Comparison of ENCODE assay signal across 31 mouse cellular contexts in genomic region chr2:87393605-87394004, GRCm38 (mm10). TPM values are rescaled to one million over a fixed set of nuclear protein-coding genes. Genes with fewer than 3 reads are reported as not detected.
DNase-seq lines count a peak whose midpoint lies in the region; ATAC-seq lines count a peak whose summit lies in the region.
"Not testable (repeated sequence)": the region's sequence is repeated elsewhere in the genome, so short reads cannot be mapped to it uniquely, and the experiment has no call there.
"Had no signal": no experiment of that assay in that cellular context is flagged by ENCODE, and none has a peak within 500 bp of the region (broad histone marks: within the 10 kb centered on the region; RNA-seq: fewer than 3 reads in every experiment).

No protein-coding gene starts in this region.

- not testable (repeated sequence) for H3K4me2 ChIP-seq in forebrain, embryonic 11.5 days (ENCODE audit: low read depth, low read length, severe bottlenecking); hindbrain, embryonic 12.5 days (replicated peaks); kidney, embryonic 14.5 days (replicated peaks; ENCODE audit: low read depth, low read length); limb, embryonic 13.5 days (replicated peaks); midbrain, embryonic 13.5 days (replicated peaks)

- H3K9me3 ChIP-seq in forebrain, embryonic 11.5 days (ENCODE audit: control insufficient read depth, low read length); hindbrain, embryonic 12.5 days (replicated peaks); kidney, embryonic 14.5 days (ENCODE audit: control insufficient read depth, low read length); limb, embryonic 13.5 days; midbrain, embryonic 13.5 days: not testable (repeated sequence)

- peak; percentile 56 for ATAC-seq in CD4-positive, CD25-positive, alpha-beta regulatory T cell, adult 4 months
- 0 out of 2 replicates have a peak, but pooled peaks have one; percentile 36 for ATAC-seq in forebrain, embryonic 11.5 days (replicated peaks; ENCODE audit: low FRiP score)
- peak; percentile 27; the same call in 1 of the 2 replicates for ATAC-seq in granulocyte monocyte progenitor cell, adult 5-6 weeks (replicated peaks; ENCODE audit: poor library complexity, severe bottlenecking)
- peak; percentile 38; the same call in 1 of the 2 replicates for ATAC-seq in hindbrain, embryonic 12.5 days (ENCODE audit: low FRiP score)
- 0 out of 2 replicates have a peak, but pooled peaks have one; percentile 28 for ATAC-seq in kidney, embryonic 14.5 days (ENCODE audit: low FRiP score, low TSS enrichment)
- ATAC-seq in limb, embryonic 13.5 days (ENCODE audit: low FRiP score, low read depth): peak; percentile 28; the same call in 1 of the 2 replicates
- peak; percentile 50; the same call in 1 of the 2 replicates for ATAC-seq in midbrain, embryonic 13.5 days

- WGBS in forebrain, embryonic 11.5 days: 84% methylated on average over 4 of the region's 5 CpGs
- WGBS in hindbrain, embryonic 12.5 days: 89% methylated on average over 5 of the region's 5 CpGs
- WGBS in kidney, embryonic 14.5 days: 91% methylated on average over 5 of the region's 5 CpGs
- 89% methylated on average over 5 of the region's 5 CpGs for WGBS in limb, embryonic 13.5 days
- 93% methylated on average over 5 of the region's 5 CpGs for WGBS in midbrain, embryonic 13.5 days

- H3K27me3 ChIP-seq in forebrain, embryonic 11.5 days (ENCODE audit: control insufficient read depth, insufficient read depth, low read length); hindbrain, embryonic 12.5 days; kidney, embryonic 14.5 days (ENCODE audit: control insufficient read depth, insufficient read depth, low read length); limb, embryonic 13.5 days; midbrain, embryonic 13.5 days: not testable (repeated sequence)

- not testable (repeated sequence) for DNase-seq in forebrain, embryonic 11.5 days (ENCODE audit: low spot score)

- not testable (repeated sequence) for H3K9ac ChIP-seq in forebrain, embryonic 11.5 days (ENCODE audit: low read length); hindbrain, embryonic 12.5 days; kidney, embryonic 14.5 days (ENCODE audit: low read depth, low read length); limb, embryonic 13.5 days; midbrain, embryonic 13.5 days (replicated peaks)

- not testable (repeated sequence) for H3K4me3 ChIP-seq in forebrain, embryonic 11.5 days (ENCODE audit: low read depth, low read length); hindbrain, embryonic 12.5 days; kidney, embryonic 14.5 days (ENCODE audit: low read length); limb, embryonic 13.5 days; midbrain, embryonic 13.5 days (replicated peaks)

- not testable (repeated sequence) for H3K27ac ChIP-seq in forebrain, embryonic 11.5 days (ENCODE audit: low read depth, low read length); hindbrain, embryonic 12.5 days; kidney, embryonic 14.5 days (ENCODE audit: low read depth, low read length); limb, embryonic 13.5 days; midbrain, embryonic 13.5 days

- H3K36me3 ChIP-seq in forebrain, embryonic 11.5 days (ENCODE audit: control insufficient read depth, insufficient read depth, low read length); hindbrain, embryonic 12.5 days; kidney, embryonic 14.5 days (ENCODE audit: control insufficient read depth, insufficient read depth, low read length); limb, embryonic 13.5 days; midbrain, embryonic 13.5 days: not testable (repeated sequence)

- H3K4me1 ChIP-seq in forebrain, embryonic 11.5 days (replicated peaks; ENCODE audit: control insufficient read depth, insufficient read depth, low read length); hindbrain, embryonic 12.5 days; kidney, embryonic 14.5 days (ENCODE audit: control insufficient read depth, insufficient read depth, low read length); limb, embryonic 13.5 days; midbrain, embryonic 13.5 days (replicated peaks): not testable (repeated sequence)

RNA-seq across cellular contexts. Expression of gene Olfr1122, which starts 8.0 kb away (rescaled TPM):
- not detected for polyA plus RNA-seq in CD4-positive, CD25-positive, alpha-beta regulatory T cell, adult 4 months (2017; shearing (Covaris generic))
- polyA plus RNA-seq in forebrain, embryonic 11.5 days (2014; fragmentation: Nextera tagmentation; extraction: Ambion mirVana): not detected in 2 replicates
- total RNA-seq in granulocyte monocyte progenitor cell, adult 5-6 weeks (2014; fragmentation: Nextera tagmentation): not detected in 2 replicates
- total RNA-seq in granulocyte monocyte progenitor cell, adult 5-6 weeks (2017): not detected in 2 replicates
- not detected in 2 replicates for polyA plus RNA-seq in hindbrain, embryonic 12.5 days (2016; fragmentation: Nextera tagmentation; extraction: Ambion mirVana)
- not detected in 2 replicates for polyA plus RNA-seq in kidney, embryonic 14.5 days (2014; fragmentation: Nextera tagmentation; extraction: Ambion mirVana)
- polyA plus RNA-seq in limb, embryonic 13.5 days (2015; fragmentation: Nextera tagmentation; extraction: Ambion mirVana): not detected in 2 replicates
- polyA plus RNA-seq in midbrain, embryonic 13.5 days (2015; fragmentation: Nextera tagmentation; extraction: Ambion mirVana): not detected in 2 replicates
- total RNA-seq: adrenal gland, postnatal 14 days; gastrocnemius, postnatal 25 days; heart, adult 18-20 months; heart, postnatal 14 days; left cerebral cortex, postnatal 10 days; megakaryocyte, adult 5-6 weeks; MEL had no signal
- polyA plus RNA-seq: C2C12; embryonic facial prominence, embryonic 12.5 days; forebrain, embryonic 10.5 days; heart, embryonic 12.5 days; hindbrain, embryonic 10.5 days; intestine, embryonic 14.5 days; kidney, postnatal 0 days; limb, embryonic 10.5 days; liver, embryonic 11.5 days; liver, embryonic 16.5 days; lung, embryonic 15.5 days; midbrain, embryonic 16.5 days; neural tube, embryonic 11.5 days; Patski; spleen, adult 2 months; stomach, postnatal 0 days had no signal

RNA-seq across cellular contexts. Expression of gene Olfr1123, which starts 22.8 kb away (rescaled TPM):
- polyA plus RNA-seq in CD4-positive, CD25-positive, alpha-beta regulatory T cell, adult 4 months (2017; shearing (Covaris generic)): not detected
- polyA plus RNA-seq in forebrain, embryonic 11.5 days (2014; fragmentation: Nextera tagmentation; extraction: Ambion mirVana): not detected in 2 replicates
- not detected in 2 replicates for total RNA-seq in granulocyte monocyte progenitor cell, adult 5-6 weeks (2014; fragmentation: Nextera tagmentation)
- not detected in 2 replicates for total RNA-seq in granulocyte monocyte progenitor cell, adult 5-6 weeks (2017)
- polyA plus RNA-seq in hindbrain, embryonic 12.5 days (2016; fragmentation: Nextera tagmentation; extraction: Ambion mirVana): not detected in 2 replicates
- polyA plus RNA-seq in kidney, embryonic 14.5 days (2014; fragmentation: Nextera tagmentation; extraction: Ambion mirVana): not detected in 2 replicates
- polyA plus RNA-seq in limb, embryonic 13.5 days (2015; fragmentation: Nextera tagmentation; extraction: Ambion mirVana): not detected in 2 replicates
- polyA plus RNA-seq in midbrain, embryonic 13.5 days (2015; fragmentation: Nextera tagmentation; extraction: Ambion mirVana): not detected in 2 replicates
- total RNA-seq: adrenal gland, postnatal 14 days; gastrocnemius, adult 18-20 months; gastrocnemius, postnatal 25 days; heart, adult 18-20 months; heart, postnatal 14 days; left cerebral cortex, postnatal 10 days; megakaryocyte, adult 5-6 weeks; MEL had no signal
- polyA plus RNA-seq: C2C12; embryonic facial prominence, embryonic 12.5 days; forebrain, embryonic 10.5 days; heart, embryonic 12.5 days; hindbrain, embryonic 10.5 days; intestine, embryonic 14.5 days; kidney, postnatal 0 days; limb, embryonic 10.5 days; liver, embryonic 11.5 days; liver, embryonic 16.5 days; lung, embryonic 15.5 days; midbrain, embryonic 16.5 days; neural tube, embryonic 11.5 days; Patski; spleen, adult 2 months; stomach, postnatal 0 days had no signal

RNA-seq across cellular contexts. Expression of gene Olfr1121, which starts 23.9 kb away (rescaled TPM):
- not detected for polyA plus RNA-seq in CD4-positive, CD25-positive, alpha-beta regulatory T cell, adult 4 months (2017; shearing (Covaris generic))
- not detected in 2 replicates for polyA plus RNA-seq in forebrain, embryonic 11.5 days (2014; fragmentation: Nextera tagmentation; extraction: Ambion mirVana)
- total RNA-seq in granulocyte monocyte progenitor cell, adult 5-6 weeks (2014; fragmentation: Nextera tagmentation): not detected in 2 replicates
- not detected in 2 replicates for total RNA-seq in granulocyte monocyte progenitor cell, adult 5-6 weeks (2017)
- polyA plus RNA-seq in hindbrain, embryonic 12.5 days (2016; fragmentation: Nextera tagmentation; extraction: Ambion mirVana): not detected in 2 replicates
- polyA plus RNA-seq in kidney, embryonic 14.5 days (2014; fragmentation: Nextera tagmentation; extraction: Ambion mirVana): not detected in 2 replicates
- not detected in 2 replicates for polyA plus RNA-seq in limb, embryonic 13.5 days (2015; fragmentation: Nextera tagmentation; extraction: Ambion mirVana)
- not detected in 2 replicates for polyA plus RNA-seq in midbrain, embryonic 13.5 days (2015; fragmentation: Nextera tagmentation; extraction: Ambion mirVana)
- total RNA-seq: adrenal gland, postnatal 14 days; gastrocnemius, adult 18-20 months; gastrocnemius, postnatal 25 days; heart, adult 18-20 months; heart, postnatal 14 days; left cerebral cortex, postnatal 10 days; megakaryocyte, adult 5-6 weeks; MEL had no signal
- polyA plus RNA-seq: C2C12; embryonic facial prominence, embryonic 12.5 days; forebrain, embryonic 10.5 days; heart, embryonic 12.5 days; hindbrain, embryonic 10.5 days; intestine, embryonic 14.5 days; kidney, postnatal 0 days; limb, embryonic 10.5 days; liver, embryonic 11.5 days; liver, embryonic 16.5 days; lung, embryonic 15.5 days; midbrain, embryonic 16.5 days; neural tube, embryonic 11.5 days; Patski; spleen, adult 2 months; stomach, postnatal 0 days had no signal

RNA-seq across cellular contexts. Expression of gene Olfr1124, which starts 36.5 kb away (rescaled TPM):
- 1 to 10 TPM in 1 of 2 experiments, not detected in 1; 3.3 TPM for polyA plus RNA-seq in CD4-positive, CD25-positive, alpha-beta regulatory T cell, adult 4 months (2017; shearing (Covaris generic))
- 0.09 and 0.21 TPM in 2 replicates for polyA plus RNA-seq in forebrain, embryonic 11.5 days (2014; fragmentation: Nextera tagmentation; extraction: Ambion mirVana)
- not detected in 2 replicates for total RNA-seq in granulocyte monocyte progenitor cell, adult 5-6 weeks (2014; fragmentation: Nextera tagmentation)
- total RNA-seq in granulocyte monocyte progenitor cell, adult 5-6 weeks (2017): not detected in 2 replicates
- 0.12 TPM in 1 of 2 replicates, not detected in the other for polyA plus RNA-seq in hindbrain, embryonic 12.5 days (2016; fragmentation: Nextera tagmentation; extraction: Ambion mirVana)
- 0.10 TPM in 1 of 2 replicates, not detected in the other for polyA plus RNA-seq in kidney, embryonic 14.5 days (2014; fragmentation: Nextera tagmentation; extraction: Ambion mirVana)
- 0.05 and 0.13 TPM in 2 replicates for polyA plus RNA-seq in limb, embryonic 13.5 days (2015; fragmentation: Nextera tagmentation; extraction: Ambion mirVana)
- polyA plus RNA-seq in midbrain, embryonic 13.5 days (2015; fragmentation: Nextera tagmentation; extraction: Ambion mirVana): 0.07 TPM in 1 of 2 replicates, not detected in the other
- total RNA-seq: adrenal gland, postnatal 14 days; gastrocnemius, adult 18-20 months; gastrocnemius, postnatal 25 days; heart, adult 18-20 months; heart, postnatal 14 days; left cerebral cortex, postnatal 10 days; megakaryocyte, adult 5-6 weeks; MEL had no signal
- polyA plus RNA-seq: C2C12; heart, embryonic 12.5 days; kidney, postnatal 0 days; liver, embryonic 11.5 days; liver, embryonic 16.5 days; neural tube, embryonic 11.5 days; Patski; spleen, adult 2 months; stomach, postnatal 0 days had no signal

RNA-seq across cellular contexts. Expression of gene Olfr1120, which starts 39.0 kb away (rescaled TPM):
- not detected for polyA plus RNA-seq in CD4-positive, CD25-positive, alpha-beta regulatory T cell, adult 4 months (2017; shearing (Covaris generic))
- polyA plus RNA-seq in forebrain, embryonic 11.5 days (2014; fragmentation: Nextera tagmentation; extraction: Ambion mirVana): not detected in 2 replicates
- not detected in 2 replicates for total RNA-seq in granulocyte monocyte progenitor cell, adult 5-6 weeks (2014; fragmentation: Nextera tagmentation)
- not detected in 2 replicates for total RNA-seq in granulocyte monocyte progenitor cell, adult 5-6 weeks (2017)
- not detected in 2 replicates for polyA plus RNA-seq in hindbrain, embryonic 12.5 days (2016; fragmentation: Nextera tagmentation; extraction: Ambion mirVana)
- not detected in 2 replicates for polyA plus RNA-seq in kidney, embryonic 14.5 days (2014; fragmentation: Nextera tagmentation; extraction: Ambion mirVana)
- polyA plus RNA-seq in limb, embryonic 13.5 days (2015; fragmentation: Nextera tagmentation; extraction: Ambion mirVana): not detected in 2 replicates
- polyA plus RNA-seq in midbrain, embryonic 13.5 days (2015; fragmentation: Nextera tagmentation; extraction: Ambion mirVana): not detected in 2 replicates
- total RNA-seq: adrenal gland, postnatal 14 days; gastrocnemius, adult 18-20 months; gastrocnemius, postnatal 25 days; heart, adult 18-20 months; heart, postnatal 14 days; left cerebral cortex, postnatal 10 days; megakaryocyte, adult 5-6 weeks; MEL had no signal
- polyA plus RNA-seq: C2C12; embryonic facial prominence, embryonic 12.5 days; forebrain, embryonic 10.5 days; heart, embryonic 12.5 days; hindbrain, embryonic 10.5 days; intestine, embryonic 14.5 days; kidney, postnatal 0 days; limb, embryonic 10.5 days; liver, embryonic 11.5 days; liver, embryonic 16.5 days; lung, embryonic 15.5 days; midbrain, embryonic 16.5 days; neural tube, embryonic 11.5 days; Patski; spleen, adult 2 months; stomach, postnatal 0 days had no signal
